Mouse (Mus musculus) hindbrain, embryonic 10.5 days (tissue): ENCODE results near the gene Gm10964. TPM values are rescaled to one million over a fixed set of nuclear protein-coding genes. Genes with fewer than 3 reads are reported as not detected.

Source experiments
- DNase-seq: peaks from one replicate; pipeline ENCODE4 v3.0.0-alpha.2; 2017; ENCODE audit warnings: low spot score
- H3K27ac ChIP-seq: fragments of 300-500 bp; sonication (generic); 2 replicates; pipeline ENCODE4 v1.5.1; 2016; ENCODE audit warnings: mild to moderate bottlenecking, moderate library complexity
- H3K27me3 ChIP-seq: fragments of 300-500 bp; sonication (generic); 2 replicates; pipeline ENCODE4 v1.6.1; 2016; ENCODE audit warnings: mild to moderate bottlenecking; ENCODE audit not compliant: poor library complexity, insufficient read depth, severe bottlenecking
- H3K36me3 ChIP-seq: fragments of 300-500 bp; sonication (generic); 2 replicates; pipeline ENCODE4 v1.6.1; 2016; ENCODE audit warnings: mild to moderate bottlenecking, moderate library complexity
- H3K4me1 ChIP-seq: fragments of 300-500 bp; sonication (generic); replicated peaks from 2 replicates; pipeline ENCODE4 v1.6.1; 2016; ENCODE audit warnings: mild to moderate bottlenecking
- H3K4me3 ChIP-seq: fragments of 300-500 bp; sonication (generic); 2 replicates; pipeline ENCODE4 v1.5.1; 2016; ENCODE audit warnings: mild to moderate bottlenecking, moderate library complexity
- H3K9me3 ChIP-seq: fragments of 300-500 bp; sonication (generic); 2 replicates; pipeline ENCODE4 v1.6.1; 2016; ENCODE audit warnings: mild to moderate bottlenecking, moderate library complexity
- WGBS: fragments of 180-500 bp; shearing (Covaris S2); methylation state at CpG from one replicate; pipeline ENCODE4 v1.1.7; 2016; 5-methylcytosine and 5-hydroxymethylcytosine counted together
- polyA plus RNA-seq: library from polyadenylated mRNA; unstranded; fragments of >200 nt; fragmentation: Nextera tagmentation; extraction: Ambion mirVana; gene quantifications from 2 replicates; pipeline ENCODE4 v1.2.1, GENCODE M21; 2016

Gm10964 gene
- polyA plus RNA-seq, 1 experiment from 2014 or later, result not detected

- WGBS, result 61% methylated on average over 16 of the region's 16 CpGs
- Histone ChIP-seq H3K36me3 (peaks cover 9% of the 10 kb centered on the region), H3K4me1 (peaks cover 76% of the 10 kb centered on the region), H3K4me3 (peak overlapping the region; percentile 43), H3K27me3 (no peaks in the 10 kb centered on the region), H3K27ac (peak overlapping the region; percentile 88), H3K9me3 (no peaks in the 10 kb centered on the region)
- DNase-seq, result peak; percentile 20
Observed at GRCm38 (mm10) chr3:103737061-103737754, 2.0 kb upstream of the Gm10964 start.

GRCm38 (mm10) chr3:103737778-103738571 is 1.2 kb upstream of the Gm10964 start, which contains the start of gene Olfml3:
TSS of gene Olfml3 (minus strand) at chr3:103738001.
- Histone ChIP-seq H3K4me1 (peaks cover 70% of the 10 kb centered on the region), H3K9me3 (no peaks in the 10 kb centered on the region), H3K27me3 (no peaks in the 10 kb centered on the region), H3K4me3 (peak within 1 kb of the TSS; percentile 43), H3K36me3 (peaks cover 13% of the 10 kb centered on the region), H3K27ac (peak within 1 kb of the TSS; percentile 88)
- DNase-seq, result peak; percentile 93
- WGBS, result 1% methylated on average over 18 of the region's 18 CpGs

GRCm38 (mm10) chr3:103740342-103740741 is 1.2 kb downstream of the Gm10964 start:
- peak; percentile 29 for DNase-seq
- no peak overlapping the region for H3K4me3 ChIP-seq
- 31% methylated on average over 5 of the region's 5 CpGs for WGBS
- peaks cover 37% of the 10 kb centered on the region for H3K36me3 ChIP-seq
- H3K9me3 ChIP-seq, result no peaks in the 10 kb centered on the region
- H3K27ac ChIP-seq, result peak overlapping the region; percentile 50; the same call in 1 of the 2 replicates
- no peaks in the 10 kb centered on the region for H3K27me3 ChIP-seq
- peaks cover 47% of the 10 kb centered on the region for H3K4me1 ChIP-seq

DNA sequence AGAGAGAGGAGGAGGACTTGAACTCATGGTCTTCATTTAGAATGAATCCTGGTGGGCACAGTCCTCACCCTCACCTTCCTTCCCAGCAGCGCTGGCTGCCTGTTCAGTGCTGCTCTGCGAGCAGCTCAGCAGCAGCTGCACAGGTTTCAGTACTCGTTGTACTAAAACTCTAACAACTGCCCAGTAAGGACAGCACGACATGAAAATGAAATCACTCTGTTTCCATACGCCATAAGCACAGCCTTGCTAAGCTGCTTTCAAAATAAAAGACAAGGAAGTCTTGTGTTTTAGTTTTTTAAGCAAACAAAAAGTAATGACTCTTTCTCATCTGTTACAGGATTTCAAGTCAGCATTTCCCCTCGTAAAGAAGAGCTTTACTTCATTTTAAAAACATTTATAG is 4.0 kb downstream of the Gm10964 start:
- H3K36me3 ChIP-seq, result peaks cover 62% of the 10 kb centered on the region

DNA sequence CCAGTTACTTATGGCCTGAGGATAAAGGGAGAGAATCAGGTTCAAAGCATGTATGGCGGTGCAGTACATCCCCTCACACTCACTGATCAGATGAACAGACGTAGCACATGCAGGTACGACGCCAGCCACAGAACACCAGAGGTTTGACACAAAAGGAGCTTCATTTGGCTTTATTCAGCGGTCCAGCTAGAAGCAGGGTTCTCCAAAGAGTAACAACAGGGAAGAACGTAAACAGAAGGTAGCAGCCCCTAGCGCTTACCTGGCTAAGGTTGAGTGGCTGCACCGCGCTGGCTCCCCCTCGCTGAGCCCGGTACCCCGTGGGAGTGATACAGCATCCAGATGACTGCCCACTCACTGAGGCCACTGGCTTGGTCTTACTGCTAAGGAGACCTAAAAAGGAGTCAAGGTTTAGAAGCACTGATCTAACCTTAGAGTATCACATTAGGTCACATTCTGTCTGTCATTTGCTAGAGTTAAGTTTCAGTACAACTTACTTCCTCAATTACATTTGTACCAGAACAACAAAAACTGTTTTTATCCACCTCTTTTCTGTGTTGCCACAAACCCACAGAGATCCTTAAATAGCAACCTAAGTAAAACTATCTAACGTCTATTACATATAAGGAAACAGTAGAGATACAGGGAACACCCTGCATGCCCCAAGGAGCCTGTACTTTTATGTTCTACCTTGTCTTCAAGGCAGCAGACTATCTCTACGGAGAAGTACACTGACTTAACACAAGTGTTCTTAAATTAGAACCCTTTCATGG is 6.0 kb downstream of the Gm10964 start:
- H3K4me3 ChIP-seq, result no peak overlapping the region
- H3K36me3 ChIP-seq, result peaks cover 82% of the 10 kb centered on the region
- 93% methylated on average over 14 of the region's 14 CpGs for WGBS
- peaks cover 8% of the 10 kb centered on the region for H3K4me1 ChIP-seq
- no peak for DNase-seq
- no peaks in the 10 kb centered on the region for H3K27me3 ChIP-seq
- H3K9me3 ChIP-seq, result no peaks in the 10 kb centered on the region
- no peak overlapping the region for H3K27ac ChIP-seq

More for the DNA sequence above, 4.0 kb downstream of the Gm10964 start:
- no peaks in the 10 kb centered on the region for H3K9me3 ChIP-seq
- 91% methylated on average over 6 of the region's 6 CpGs for WGBS
- no peak for DNase-seq
- no peak overlapping the region for H3K4me3 ChIP-seq
- no peaks in the 10 kb centered on the region for H3K27me3 ChIP-seq
- peaks cover 18% of the 10 kb centered on the region for H3K4me1 ChIP-seq
- H3K27ac ChIP-seq, result no peak overlapping the region

DNA sequence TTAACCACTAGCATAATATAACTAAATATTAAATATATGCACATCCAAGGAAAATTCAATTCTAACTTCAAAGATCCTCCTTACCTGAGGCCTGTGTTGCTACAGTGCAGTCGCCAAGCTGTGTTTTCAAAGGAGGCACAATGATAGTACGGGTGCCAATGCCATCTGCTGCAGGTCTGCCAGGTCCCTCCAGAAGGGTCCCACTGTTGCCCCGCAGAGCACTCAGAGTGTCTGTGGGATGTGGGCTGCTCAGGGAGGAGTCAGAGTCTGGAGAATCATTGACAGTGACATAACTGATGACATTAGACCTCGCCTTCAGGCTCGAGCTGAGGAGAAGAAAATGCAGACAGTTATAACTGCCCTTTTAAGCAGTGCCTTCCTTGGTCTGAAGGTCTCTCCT is 7.5 kb downstream of the Gm10964 start:
- no peaks in the 10 kb centered on the region for H3K9me3 ChIP-seq
- H3K4me1 ChIP-seq, result no peaks in the 10 kb centered on the region
- no peak overlapping the region for H3K27ac ChIP-seq
- 86% methylated on average over 5 of the region's 5 CpGs for WGBS
- no peak for DNase-seq
- no peaks in the 10 kb centered on the region for H3K27me3 ChIP-seq
- H3K36me3 ChIP-seq, result peaks cover 94% of the 10 kb centered on the region
- H3K4me3 ChIP-seq, result no peak overlapping the region

GRCm38 (mm10) chr3:103751558-103751957 is 12.4 kb downstream of the Gm10964 start:
- H3K27ac ChIP-seq, result no peak overlapping the region
- H3K36me3 ChIP-seq, result peaks cover 83% of the 10 kb centered on the region
- no peak overlapping the region for H3K4me3 ChIP-seq
- DNase-seq, result no peak
- 92% methylated on average over 2 of the region's 2 CpGs for WGBS
- H3K4me1 ChIP-seq, result no peaks in the 10 kb centered on the region
- H3K27me3 ChIP-seq, result no peaks in the 10 kb centered on the region
- no peaks in the 10 kb centered on the region for H3K9me3 ChIP-seq

- 79% methylated on average over 3 of the region's 3 CpGs for WGBS
- Histone ChIP-seq H3K9me3 (no peaks in the 10 kb centered on the region), H3K36me3 (peaks cover 83% of the 10 kb centered on the region), H3K27me3 (no peaks in the 10 kb centered on the region), H3K4me3 (no peak overlapping the region), H3K27ac (no peak overlapping the region), H3K4me1 (no peaks in the 10 kb centered on the region)
- no peak for DNase-seq
Observed at GRCm38 (mm10) chr3:103755351-103755750, 16.2 kb downstream of the Gm10964 start.

DNA sequence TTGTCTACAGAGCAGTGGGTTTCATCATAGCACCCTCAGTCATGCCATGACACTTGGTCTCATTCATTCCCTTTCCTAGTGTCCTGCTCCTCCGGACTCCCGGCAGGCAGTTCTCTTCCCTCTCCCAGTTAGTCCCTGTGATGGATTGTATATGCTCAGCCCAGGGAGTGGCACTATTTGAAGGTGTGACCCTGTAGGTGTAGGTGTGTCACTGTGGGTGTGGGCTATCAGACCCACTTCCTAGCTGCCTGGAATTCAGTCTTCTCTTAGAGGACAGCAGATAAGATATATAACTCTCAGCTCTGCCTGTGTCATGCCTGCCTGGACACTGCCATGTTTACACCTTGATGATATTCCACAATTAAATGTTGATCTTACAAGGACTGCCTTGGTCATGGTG is 17.8 kb downstream of the Gm10964 start:
- WGBS, result 97% methylated on average over 2 of the region's 2 CpGs
- Histone ChIP-seq H3K4me1 (no peaks in the 10 kb centered on the region), H3K27me3 (no peaks in the 10 kb centered on the region), H3K27ac (no peak overlapping the region), H3K9me3 (no peaks in the 10 kb centered on the region), H3K36me3 (peaks cover 85% of the 10 kb centered on the region), H3K4me3 (no peak overlapping the region)
- no peak for DNase-seq

DNA sequence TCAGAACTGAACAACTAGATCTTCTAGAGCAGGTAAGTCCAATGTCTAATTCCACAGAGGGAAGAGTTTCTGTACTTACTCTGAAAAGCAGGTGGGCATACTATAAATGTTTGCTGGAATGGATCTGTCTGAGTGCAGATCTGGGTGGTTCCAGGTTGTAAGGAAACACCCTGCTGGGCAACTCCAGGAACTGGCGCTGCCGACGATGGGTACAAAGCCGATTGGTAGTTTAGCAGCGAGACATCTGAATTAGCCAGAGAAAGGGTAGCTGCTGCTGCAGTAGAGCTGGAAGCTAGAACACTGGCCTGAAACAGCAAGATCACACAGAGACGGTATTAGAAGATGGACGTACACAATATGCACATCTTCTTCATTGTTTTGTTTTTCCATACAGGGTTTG is 19.3 kb downstream of the Gm10964 start:
- Histone ChIP-seq H3K27me3 (no peaks in the 10 kb centered on the region), H3K27ac (no peak overlapping the region), H3K4me1 (no peaks in the 10 kb centered on the region), H3K9me3 (no peaks in the 10 kb centered on the region), H3K4me3 (no peak overlapping the region), H3K36me3 (peaks cover 85% of the 10 kb centered on the region)
- 87% methylated on average over 7 of the region's 7 CpGs for WGBS
- DNase-seq, result no peak

DNA sequence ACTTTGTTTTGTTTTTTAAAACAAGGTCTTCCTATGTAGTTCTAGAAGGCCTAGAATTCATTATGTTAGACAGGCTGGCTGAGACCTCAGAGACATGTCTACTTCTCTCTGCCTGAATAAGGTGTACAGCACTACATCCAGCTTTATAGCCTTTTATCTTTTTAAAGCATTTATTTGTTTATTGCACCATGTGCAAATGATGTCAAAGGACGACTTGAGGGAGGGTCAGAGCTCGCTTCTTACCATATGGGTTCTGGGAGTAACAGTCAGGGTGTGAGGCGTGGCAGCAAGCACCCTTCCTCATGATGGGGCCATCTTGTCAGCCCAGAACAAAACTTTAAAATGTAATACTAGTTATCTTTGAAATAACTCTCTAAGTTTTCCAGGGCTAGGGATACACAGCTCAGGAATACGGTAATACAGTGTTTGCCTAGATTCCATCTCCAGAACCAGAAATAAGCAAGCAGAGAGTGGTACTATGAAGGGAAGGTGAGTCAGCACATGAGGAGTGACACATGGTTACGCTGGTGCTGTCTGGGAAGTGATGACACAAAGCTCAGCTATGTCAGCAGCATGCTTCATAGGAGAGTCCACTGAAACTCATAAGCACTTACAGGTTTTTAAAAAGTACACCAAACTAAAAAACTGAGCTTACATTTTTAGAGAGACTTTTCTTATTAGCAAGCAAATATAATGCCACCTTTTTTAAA is 20.2 kb downstream of the Gm10964 start:
- Histone ChIP-seq H3K36me3 (peaks cover 85% of the 10 kb centered on the region), H3K9me3 (no peaks in the 10 kb centered on the region), H3K27me3 (no peaks in the 10 kb centered on the region), H3K4me3 (no peak overlapping the region), H3K4me1 (no peaks in the 10 kb centered on the region), H3K27ac (no peak overlapping the region)
- no peak for DNase-seq
- 91% methylated on average over 5 of the region's 5 CpGs for WGBS

DNA sequence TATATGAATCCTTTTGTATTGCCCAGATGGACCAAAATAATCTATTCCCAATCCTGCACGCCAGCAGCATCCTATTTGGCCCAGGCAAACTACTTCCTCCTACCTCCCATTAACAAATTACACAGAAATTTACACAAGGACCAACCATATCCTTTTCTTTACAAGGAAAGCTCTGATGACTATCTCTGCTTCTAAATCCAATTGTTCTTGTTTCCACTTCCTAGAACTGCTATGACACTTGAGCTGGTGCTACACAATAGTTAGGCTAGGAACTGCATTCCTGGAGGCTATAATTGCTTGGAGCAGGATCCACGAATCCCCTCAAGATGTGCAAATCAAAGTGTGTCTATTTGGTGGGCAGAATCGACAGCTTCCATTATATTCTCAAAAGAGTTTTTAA is 27.6 kb downstream of the Gm10964 start:
- 77% methylated on average over 3 of the region's 3 CpGs for WGBS
- no peaks in the 10 kb centered on the region for H3K9me3 ChIP-seq
- H3K4me1 ChIP-seq, result no peaks in the 10 kb centered on the region
- no peak for DNase-seq
- no peak overlapping the region for H3K4me3 ChIP-seq
- H3K27ac ChIP-seq, result no peak overlapping the region
- H3K27me3 ChIP-seq, result no peaks in the 10 kb centered on the region
- H3K36me3 ChIP-seq, result peaks cover 54% of the 10 kb centered on the region
